8 mouse cellular contexts compared by ENCODE assay signal in the genomic region with DNA sequence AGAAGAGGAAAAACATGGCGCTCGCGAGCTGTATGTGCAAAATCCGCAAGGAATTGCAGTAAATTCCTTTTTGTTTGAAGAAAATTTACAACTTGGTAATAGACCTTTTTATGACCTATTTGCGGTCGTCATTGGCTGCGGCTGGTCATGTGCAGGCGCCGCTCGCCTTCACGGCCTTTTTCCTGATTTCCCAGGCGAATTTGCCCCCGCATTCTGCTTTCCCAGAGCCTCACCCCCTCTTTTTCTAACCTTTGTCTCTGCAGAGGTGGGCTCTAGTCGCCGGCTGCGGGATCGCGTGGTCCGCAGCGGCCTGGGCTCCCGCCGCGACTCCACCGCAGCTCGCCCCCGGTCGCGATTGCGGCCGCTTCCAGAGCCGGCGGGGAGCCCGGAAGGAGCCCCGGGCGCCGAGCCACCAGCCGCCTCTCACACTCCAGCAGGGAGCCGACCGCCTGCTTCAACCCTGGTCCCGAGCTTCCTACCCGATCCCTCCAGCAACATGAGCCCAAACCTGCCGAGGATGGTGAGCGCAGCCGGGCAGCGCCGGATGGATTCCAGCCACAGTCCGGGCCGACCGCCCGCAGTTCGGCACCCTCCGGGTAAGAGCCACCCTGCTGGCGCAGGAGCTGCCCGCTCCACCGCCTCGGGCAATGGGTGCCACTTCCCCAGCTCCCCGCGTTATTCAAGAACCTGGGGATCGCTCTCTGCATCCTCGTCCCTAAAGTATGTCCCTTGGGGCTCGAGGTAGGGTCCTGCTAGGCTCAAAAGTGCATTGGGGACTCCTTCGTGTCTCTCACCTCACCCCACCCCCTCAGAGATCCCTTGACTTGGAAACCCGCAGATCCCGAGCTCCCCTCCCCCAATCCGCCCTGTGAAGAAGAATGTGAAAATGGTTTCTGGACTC. TPM values are rescaled to one million over a fixed set of nuclear protein-coding genes. Genes with fewer than 3 reads are reported as not detected.
DNase-seq lines count a peak whose midpoint lies in the region; ATAC-seq and TF ChIP-seq lines count a peak whose summit lies in the region.

A gene (plus strand): TSS at position 207 of the 901 bp plus-strand sequence.
A gene (plus strand): TSS at position 209 of the 901 bp plus-strand sequence.

- no peaks in the 10 kb centered on the region for H3K9me3 ChIP-seq in heart, embryonic 16.5 days (replicated peaks; ENCODE audit: control insufficient read depth, low read length)
- no peaks in the 10 kb centered on the region for H3K9me3 ChIP-seq in limb, embryonic 10.5 days (replicated peaks)
- H3K9me3 ChIP-seq in stomach, embryonic 14.5 days (ENCODE audit: control insufficient read depth, low read depth, low read length): no peaks in the 10 kb centered on the region

- no peak for ATAC-seq in heart, embryonic 16.5 days (replicated peaks; ENCODE audit: extremely low read depth, insufficient read depth, low FRiP score)
- 0 out of 2 replicates have a peak, but pooled peaks have one; percentile 56 for ATAC-seq in stomach, embryonic 14.5 days (ENCODE audit: insufficient number of reproducible peaks, insufficient read depth, low FRiP score, low read depth)

- H3K27me3 ChIP-seq in heart, embryonic 16.5 days (ENCODE audit: control insufficient read depth, insufficient read depth, low read length): peaks cover 92% of the 10 kb centered on the region
- H3K27me3 ChIP-seq in limb, embryonic 10.5 days (ENCODE audit: low read depth, poor library complexity, severe bottlenecking): peaks cover 38% of the 10 kb centered on the region
- peaks cover 78% of the 10 kb centered on the region for H3K27me3 ChIP-seq in stomach, embryonic 14.5 days (ENCODE audit: control insufficient read depth, insufficient read depth, low read length)

- H3K9ac ChIP-seq in heart, embryonic 16.5 days (ENCODE audit: low read length): peak within 1 kb of the TSS; percentile 17; the same call in 1 of the 2 replicates
- peak within 1 kb of the TSS; percentile 18; the same call in 1 of the 2 replicates for H3K9ac ChIP-seq in stomach, embryonic 14.5 days (replicated peaks; ENCODE audit: low read depth, low read length)

- no peak within 1 kb of the TSS for H3K27ac ChIP-seq in bone marrow macrophage, adult 2 months (ENCODE audit: insufficient read depth, low read depth, low read length)
- H3K27ac ChIP-seq in heart, embryonic 16.5 days (ENCODE audit: low read length): no peak within 1 kb of the TSS
- peak within 1 kb of the TSS; percentile 97 for H3K27ac ChIP-seq in limb, embryonic 10.5 days
- 0 out of 2 replicates have a peak within 1 kb of the TSS, but pooled peaks have one; percentile 33 for H3K27ac ChIP-seq in stomach, embryonic 14.5 days (ENCODE audit: low read length)

- H3K4me2 ChIP-seq in heart, embryonic 16.5 days (ENCODE audit: low read depth, low read length): peak within 1 kb of the TSS; percentile 67
- peak within 1 kb of the TSS; percentile 37 for H3K4me2 ChIP-seq in stomach, embryonic 14.5 days (replicated peaks; ENCODE audit: low read depth, low read length)

- no peaks in the 10 kb centered on the region for H3K36me3 ChIP-seq in heart, embryonic 16.5 days (ENCODE audit: control insufficient read depth, insufficient read depth)
- peaks cover 7% of the 10 kb centered on the region; the same call in 1 of the 2 replicates for H3K36me3 ChIP-seq in limb, embryonic 10.5 days
- H3K36me3 ChIP-seq in stomach, embryonic 14.5 days (ENCODE audit: control insufficient read depth, insufficient read depth, low read length): no peaks in the 10 kb centered on the region

- peak; percentile 76 for DNase-seq in NIH3T3 (ENCODE audit: low read depth)
- DNase-seq in limb, embryonic 10.5 days (ENCODE audit: low spot score): peak; percentile 80
- no peak for DNase-seq in right cerebral cortex, adult 2 months (ENCODE audit: low spot score in 2 of 2)
- DNase-seq in lung, postnatal 14 days: no peak
- DNase-seq in lung, postnatal 4 days: no peak

- no peak for TF ChIP-seq CTCF in bone marrow macrophage, adult 2 months (IDR thresholded peaks at IDR 0.05; ENCODE audit: low read depth, low read length)

- no peaks in the 10 kb centered on the region for H3K4me1 ChIP-seq in bone marrow macrophage, adult 2 months (ENCODE audit: control insufficient read depth, insufficient read depth, low read length)
- H3K4me1 ChIP-seq in heart, embryonic 16.5 days (ENCODE audit: control insufficient read depth, insufficient read depth, low read length): peaks cover 7% of the 10 kb centered on the region; the same call in 1 of the 2 replicates
- H3K4me1 ChIP-seq in limb, embryonic 10.5 days: peaks cover 82% of the 10 kb centered on the region
- no peaks in the 10 kb centered on the region; the same call in 1 of the 2 replicates for H3K4me1 ChIP-seq in stomach, embryonic 14.5 days (ENCODE audit: control insufficient read depth, insufficient read depth, low read length)

- peak within 1 kb of the TSS; percentile 37 for H3K4me3 ChIP-seq in bone marrow macrophage, adult 2 months (ENCODE audit: insufficient read depth, low read length)
- H3K4me3 ChIP-seq in heart, embryonic 16.5 days (ENCODE audit: low read length): peak within 1 kb of the TSS; percentile 50
- peak within 1 kb of the TSS; percentile 89 for H3K4me3 ChIP-seq in limb, embryonic 10.5 days
- peak within 1 kb of the TSS; percentile 34 for H3K4me3 ChIP-seq in stomach, embryonic 14.5 days (ENCODE audit: low read depth, low read length)

- WGBS in heart, embryonic 16.5 days: 1% methylated on average over 64 of the region's 65 CpGs
- WGBS in limb, embryonic 10.5 days: under 1% methylated on average over 65 of the region's 65 CpGs
- WGBS in stomach, embryonic 14.5 days: under 1% methylated on average over 63 of the region's 65 CpGs

- TF ChIP-seq POLR2A in bone marrow macrophage, adult 2 months (IDR thresholded peaks at IDR 0.05; ENCODE audit: borderline replicate concordance, low read depth, low read length): no peak

RNA-seq across cellular contexts. Expression of the first gene that starts in this region (rescaled TPM):
- not detected in 2 replicates for polyA plus RNA-seq in bone marrow macrophage, adult 2 months (2012; ENCODE audit: insufficient read depth, insufficient read length, missing spikeins)
- 0.44 and 0.66 TPM in 2 replicates for polyA plus RNA-seq in heart, embryonic 16.5 days (2015; fragmentation: Nextera tagmentation; extraction: Ambion mirVana)
- polyA plus RNA-seq in limb, embryonic 10.5 days (2016; fragmentation: Nextera tagmentation; extraction: Ambion mirVana): 1.4 and 3.0 TPM in 2 replicates
- polyA plus RNA-seq in stomach, embryonic 14.5 days (2014; fragmentation: Nextera tagmentation; extraction: Ambion mirVana): 14.5 and 16.2 TPM in 2 replicates

RNA-seq across cellular contexts. Expression of the second gene that starts in this region (rescaled TPM):
- polyA plus RNA-seq in bone marrow macrophage, adult 2 months (2012; ENCODE audit: insufficient read depth, insufficient read length, missing spikeins): not detected in 2 replicates
- 0.18 TPM in 1 of 2 replicates, not detected in the other for polyA plus RNA-seq in heart, embryonic 16.5 days (2015; fragmentation: Nextera tagmentation; extraction: Ambion mirVana)
- polyA plus RNA-seq in limb, embryonic 10.5 days (2016; fragmentation: Nextera tagmentation; extraction: Ambion mirVana): 1.2 and 2.3 TPM in 2 replicates
- 0.81 and 0.87 TPM in 2 replicates for polyA plus RNA-seq in stomach, embryonic 14.5 days (2014; fragmentation: Nextera tagmentation; extraction: Ambion mirVana)

Comparison
In these comparisons a context has a peak if more than half of its experiments do, and no peak if none do; other contexts are left out.
1. DNase-seq: peak in NIH3T3 (single experiment) and limb, embryonic 10.5 days (single experiment); none in right cerebral cortex, adult 2 months (0 of 2), lung, postnatal 14 days (single experiment) and lung, postnatal 4 days (0 of 2).
2. H3K27ac ChIP-seq: peak in limb, embryonic 10.5 days (single experiment) and stomach, embryonic 14.5 days (single experiment); none in bone marrow macrophage, adult 2 months (single experiment) and heart, embryonic 16.5 days (single experiment).
3. H3K4me3 ChIP-seq: peak in every context shown above with its lines; median percentile 89 in limb, embryonic 10.5 days; 50 in heart, embryonic 16.5 days; 37 in bone marrow macrophage, adult 2 months; 34 in stomach, embryonic 14.5 days.